Mouse (Mus musculus): ENCODE data around the gene Eda2r. TPM values are rescaled to one million over a fixed set of nuclear protein-coding genes. Genes with fewer than 3 reads are reported as not detected.

The Eda2r gene
- polyA plus RNA-seq (2012; rRNA removed), result 0.53 and 0.84 TPM in 2 replicates

GRCm38 (mm10) chrX:97377065-97377421, at the start of gene Eda2r:
Eda2r (minus strand) TSS chrX:97377216.

